Mouse (Mus musculus) megakaryocyte-erythroid progenitor cell, adult 5-6 weeks (primary cell): Measurements from ENCODE around the gene Olfr796. TPM values are rescaled to one million over a fixed set of nuclear protein-coding genes. Genes with fewer than 3 reads are reported as not detected.

Experiments used
- ATAC-seq: replicated peaks from 2 replicates; pipeline ENCODE4 v1.8.0; 2016; ENCODE audit warnings: mild to moderate bottlenecking, inconsistent platforms; ENCODE audit not compliant: severe bottlenecking, poor library complexity, low FRiP score, low TSS enrichment
- total RNA-seq, 2 experiments: library from RNA; stranded (forward) in 1 of 2; stranded (reverse) in 1 of 2; fragments of 200-1000, 215-1000 nt in 1 of 2; fragments of >200 nt in 1 of 2; fragmentation: Nextera tagmentation in 1 of 2; gene quantifications; 2 replicates each; pipeline ENCODE4 v1.2.3; 2014 to 2017

Olfr796 gene
- total RNA-seq (2014; fragmentation: Nextera tagmentation) (not detected in 2 replicates), total RNA-seq (2017) (not detected in 2 replicates)

DNA sequence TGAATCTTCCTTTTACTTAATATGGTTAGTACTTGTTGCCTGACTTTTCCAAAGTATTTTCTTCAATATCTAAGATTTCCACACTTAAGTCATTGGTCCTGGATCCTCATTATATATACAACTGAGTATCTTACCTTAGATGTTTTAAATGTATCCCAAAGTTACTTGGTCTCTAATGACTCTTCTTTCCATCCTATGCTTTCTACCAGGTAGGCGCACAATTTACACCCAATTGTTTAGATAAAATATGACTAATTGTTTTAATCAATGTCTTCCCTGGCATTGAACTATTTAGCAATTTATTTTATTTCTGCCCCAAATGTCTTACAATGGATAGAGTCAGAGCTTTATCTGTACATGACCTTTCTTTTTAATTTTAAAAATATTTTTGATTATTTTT, at the start of gene Olfr796:
Gene Olfr796 (minus strand): TSS at position 101 of the 400 bp plus-strand sequence.
- ATAC-seq: no peak

DNA sequence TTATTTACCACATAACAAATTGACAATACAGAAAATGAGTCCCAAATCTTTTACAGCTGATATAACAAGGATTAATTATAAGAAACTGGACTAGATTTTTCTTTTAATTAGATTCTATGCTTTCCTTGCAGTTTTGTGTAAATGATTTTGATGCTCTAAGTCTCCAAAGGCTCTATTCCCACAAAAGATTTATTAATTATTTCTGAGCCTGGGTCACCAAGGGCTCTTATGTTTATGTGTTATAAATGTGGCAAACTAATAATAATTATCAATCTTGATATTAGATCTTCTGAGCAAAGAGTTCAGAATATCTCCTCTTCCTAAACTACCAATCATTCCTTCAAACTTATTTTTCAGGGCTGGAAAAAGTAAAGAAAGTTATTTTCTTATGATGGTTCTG, 45.0 kb upstream of the Olfr796 start, which contains the start of gene Olfr800:
Gene Olfr800 (plus strand): TSS at position 301 of the 400 bp plus-strand sequence.
- ATAC-seq: no peak

GRCm38 (mm10) chr10:129651763-129652162, 39.4 kb upstream of the Olfr796 start:
- no peak for ATAC-seq

- no peak for ATAC-seq
Measured at GRCm38 (mm10) chr10:129637184-129637583, 24.8 kb upstream of the Olfr796 start, which contains the start of gene Olfr799. Gene Olfr799 (plus strand): TSS chr10:129637484.

DNA sequence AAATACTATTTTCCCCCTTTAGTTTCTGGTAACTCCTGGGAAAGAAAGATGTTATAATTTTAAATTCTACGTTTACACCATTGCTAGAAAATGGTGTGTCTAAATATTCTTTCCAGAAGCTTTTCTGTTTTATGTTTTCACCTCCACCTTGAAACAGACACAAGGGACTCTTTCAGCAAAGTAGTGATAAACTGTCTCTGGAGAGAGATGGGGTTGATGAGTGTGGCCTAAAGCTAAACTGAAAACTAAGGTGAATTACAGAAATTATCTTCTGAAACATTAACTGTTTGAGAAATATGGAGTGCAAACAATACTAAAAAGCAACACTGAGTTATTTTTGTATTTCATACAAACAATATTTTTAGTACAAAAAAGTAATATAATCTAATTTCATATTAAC, 15.5 kb upstream of the Olfr796 start, which contains the start of gene Olfr798:
Gene Olfr798 (minus strand): TSS at position 101 of the 400 bp plus-strand sequence.
- ATAC-seq: no peak

DNA sequence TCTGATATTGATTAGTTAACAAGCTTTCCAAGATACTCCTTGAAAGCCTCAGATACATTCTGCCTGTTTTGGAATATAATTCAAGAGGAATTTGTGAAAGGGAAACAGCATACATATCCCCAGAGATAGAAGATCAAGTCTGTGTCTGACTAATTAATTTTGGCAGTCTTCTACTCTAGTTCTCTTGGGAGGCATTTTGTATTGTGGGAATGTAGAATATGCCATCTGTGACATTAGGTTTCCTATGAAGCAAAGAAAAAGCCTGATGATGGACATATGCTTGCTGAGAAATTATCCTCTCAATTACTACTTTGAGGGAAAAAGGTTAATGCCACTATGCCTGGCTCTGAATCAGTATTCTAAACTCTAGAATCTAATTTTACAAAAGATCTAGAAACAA, 10.9 kb upstream of the Olfr796 start:
- ATAC-seq: no peak

DNA sequence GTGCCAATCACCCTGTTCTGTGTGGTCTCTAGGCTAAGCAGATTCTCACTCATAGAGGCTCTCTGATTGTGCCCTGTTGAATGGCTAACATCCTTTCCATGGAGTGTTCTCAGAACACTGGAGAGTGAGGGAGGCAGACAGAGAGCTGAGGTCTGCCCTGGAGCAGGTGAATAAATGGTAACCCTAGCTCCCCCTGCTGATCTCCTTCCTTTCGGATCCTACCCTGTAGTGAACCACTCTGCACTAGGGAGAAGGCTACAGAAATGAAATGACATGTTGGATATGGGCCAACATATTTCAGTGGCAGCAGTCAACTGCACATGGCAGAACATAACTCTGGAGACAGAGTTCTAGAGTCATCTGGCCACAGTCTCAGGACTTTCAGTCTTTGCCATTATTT, 9.4 kb upstream of the Olfr796 start:
- no peak for ATAC-seq

DNA sequence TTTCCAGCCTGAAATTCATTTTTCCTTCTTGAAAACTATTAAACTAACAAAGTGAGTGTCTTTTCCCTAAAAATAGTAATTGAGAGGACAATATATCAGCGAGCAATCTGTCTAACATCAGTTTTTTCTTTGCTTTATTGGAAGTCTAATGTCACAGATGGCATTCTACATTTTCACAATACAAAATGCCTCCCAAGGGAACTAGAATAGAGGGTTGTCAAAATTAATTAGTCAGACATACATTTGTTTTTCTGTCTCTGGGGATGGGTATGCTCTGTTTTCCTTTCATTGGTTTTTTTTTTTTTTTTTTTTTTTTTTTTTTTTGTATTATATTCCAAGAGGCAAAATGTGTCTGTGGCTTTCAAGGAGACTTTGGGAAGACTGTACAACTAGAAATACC, 35.3 kb downstream of the Olfr796 start:
- ATAC-seq: no peak

DNA sequence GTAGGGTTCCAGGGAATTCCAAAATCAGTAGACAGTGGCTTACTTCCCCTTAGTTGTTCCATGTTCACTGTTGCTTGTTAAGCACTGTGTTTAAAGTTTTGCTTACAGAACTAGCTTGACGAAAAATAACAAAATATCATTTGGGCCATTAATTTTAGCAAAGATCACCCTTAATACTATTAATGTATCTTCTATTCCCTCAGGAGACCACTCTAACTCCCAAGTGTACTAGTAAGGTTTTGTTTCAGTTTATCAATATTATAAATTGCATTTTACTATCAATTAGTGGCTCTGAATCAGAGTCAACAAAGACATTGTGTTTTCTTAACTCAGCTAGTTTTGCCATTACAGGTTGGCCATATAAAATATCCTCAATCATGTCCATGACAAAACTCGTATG, 45.0 kb downstream of the Olfr796 start, which contains the start of gene Olfr794:
Gene Olfr794 (plus strand): TSS at position 301 of the 400 bp plus-strand sequence.
- ATAC-seq: no peak

Other genes with a start within 250 kb of the Olfr796 start
- 0.66 TPM in 1 of 2 replicates, not detected in the other for gene Olfr784, start 228.5 kb downstream of the Olfr796 start, total RNA-seq (2014; fragmentation: Nextera tagmentation)
- not detected in 2 replicates for gene Olfr784, start 228.5 kb downstream of the Olfr796 start, total RNA-seq (2017)
- not detected in 2 replicates for gene Olfr785, start 207.1 kb downstream of the Olfr796 start, total RNA-seq (2014; fragmentation: Nextera tagmentation)
- not detected in 2 replicates for gene Olfr785, start 207.1 kb downstream of the Olfr796 start, total RNA-seq (2017)
- not detected in 2 replicates for gene Olfr786, start 185.3 kb downstream of the Olfr796 start, total RNA-seq (2014; fragmentation: Nextera tagmentation)
- gene Olfr786, start 185.3 kb downstream of the Olfr796 start, total RNA-seq (2017): not detected in 2 replicates
- not detected in 2 replicates for gene Olfr787, start 150.7 kb downstream of the Olfr796 start, total RNA-seq (2014; fragmentation: Nextera tagmentation)
- gene Olfr787, start 150.7 kb downstream of the Olfr796 start, total RNA-seq (2017): not detected in 2 replicates
- gene Olfr788, start 141.6 kb downstream of the Olfr796 start, total RNA-seq (2014; fragmentation: Nextera tagmentation): not detected in 2 replicates
- not detected in 2 replicates for gene Olfr788, start 141.6 kb downstream of the Olfr796 start, total RNA-seq (2017)
- gene Olfr789, start 127.8 kb downstream of the Olfr796 start, total RNA-seq (2014; fragmentation: Nextera tagmentation): not detected in 2 replicates
- not detected in 2 replicates for gene Olfr789, start 127.8 kb downstream of the Olfr796 start, total RNA-seq (2017)
- not detected in 2 replicates for gene Olfr790, start 114.1 kb downstream of the Olfr796 start, total RNA-seq (2014; fragmentation: Nextera tagmentation)
- gene Olfr790, start 114.1 kb downstream of the Olfr796 start, total RNA-seq (2017): not detected in 2 replicates
- gene Olfr791, start 90.8 kb downstream of the Olfr796 start, total RNA-seq (2014; fragmentation: Nextera tagmentation): not detected in 2 replicates
- gene Olfr791, start 90.8 kb downstream of the Olfr796 start, total RNA-seq (2017): not detected in 2 replicates
- gene Olfr792, start 73.4 kb downstream of the Olfr796 start, total RNA-seq (2014; fragmentation: Nextera tagmentation): not detected in 2 replicates
- not detected in 2 replicates for gene Olfr792, start 73.4 kb downstream of the Olfr796 start, total RNA-seq (2017)
- gene Olfr794, start 44.9 kb downstream of the Olfr796 start, total RNA-seq (2014; fragmentation: Nextera tagmentation): not detected in 2 replicates
- gene Olfr794, start 44.9 kb downstream of the Olfr796 start, total RNA-seq (2017): not detected in 2 replicates
- not detected in 2 replicates for gene Olfr798, start 15.4 kb upstream of the Olfr796 start, total RNA-seq (2014; fragmentation: Nextera tagmentation)
- not detected in 2 replicates for gene Olfr798, start 15.4 kb upstream of the Olfr796 start, total RNA-seq (2017)
- gene Olfr799, start 24.9 kb upstream of the Olfr796 start, total RNA-seq (2014; fragmentation: Nextera tagmentation): not detected in 2 replicates
- gene Olfr799, start 24.9 kb upstream of the Olfr796 start, total RNA-seq (2017): not detected in 2 replicates
- gene Olfr800, start 45.1 kb upstream of the Olfr796 start, total RNA-seq (2014; fragmentation: Nextera tagmentation): not detected in 2 replicates
- gene Olfr800, start 45.1 kb upstream of the Olfr796 start, total RNA-seq (2017): not detected in 2 replicates
- not detected in 2 replicates for gene Olfr801, start 61.3 kb upstream of the Olfr796 start, total RNA-seq (2014; fragmentation: Nextera tagmentation)
- gene Olfr801, start 61.3 kb upstream of the Olfr796 start, total RNA-seq (2017): not detected in 2 replicates
- not detected in 2 replicates for gene Olfr802, start 75.6 kb upstream of the Olfr796 start, total RNA-seq (2014; fragmentation: Nextera tagmentation)
- gene Olfr802, start 75.6 kb upstream of the Olfr796 start, total RNA-seq (2017): not detected in 2 replicates
- not detected in 2 replicates for gene Olfr803, start 81.7 kb upstream of the Olfr796 start, total RNA-seq (2014; fragmentation: Nextera tagmentation)
- gene Olfr803, start 81.7 kb upstream of the Olfr796 start, total RNA-seq (2017): not detected in 2 replicates
- not detected in 2 replicates for gene Olfr804, start 90.6 kb upstream of the Olfr796 start, total RNA-seq (2014; fragmentation: Nextera tagmentation)
- gene Olfr804, start 90.6 kb upstream of the Olfr796 start, total RNA-seq (2017): not detected in 2 replicates
- gene Olfr805, start 116.8 kb upstream of the Olfr796 start, total RNA-seq (2014; fragmentation: Nextera tagmentation): not detected in 2 replicates
- not detected in 2 replicates for gene Olfr805, start 116.8 kb upstream of the Olfr796 start, total RNA-seq (2017)
- gene Olfr806, start 129.4 kb upstream of the Olfr796 start, total RNA-seq (2014; fragmentation: Nextera tagmentation): not detected in 2 replicates
- not detected in 2 replicates for gene Olfr806, start 129.4 kb upstream of the Olfr796 start, total RNA-seq (2017)
- not detected in 2 replicates for gene Olfr807, start 145.2 kb upstream of the Olfr796 start, total RNA-seq (2014; fragmentation: Nextera tagmentation)
- not detected in 2 replicates for gene Olfr807, start 145.2 kb upstream of the Olfr796 start, total RNA-seq (2017)
- 0.12 TPM in 1 of 2 replicates, not detected in the other for gene Olfr808, start 152.9 kb upstream of the Olfr796 start, total RNA-seq (2014; fragmentation: Nextera tagmentation)
- not detected in 2 replicates for gene Olfr808, start 152.9 kb upstream of the Olfr796 start, total RNA-seq (2017)
- not detected in 2 replicates for gene Olfr809, start 162.1 kb upstream of the Olfr796 start, total RNA-seq (2014; fragmentation: Nextera tagmentation)
- not detected in 2 replicates for gene Olfr809, start 162.1 kb upstream of the Olfr796 start, total RNA-seq (2017)
- not detected in 2 replicates for gene Olfr810, start 182.3 kb upstream of the Olfr796 start, total RNA-seq (2014; fragmentation: Nextera tagmentation)
- gene Olfr810, start 182.3 kb upstream of the Olfr796 start, total RNA-seq (2017): not detected in 2 replicates
- gene Olfr811, start 191.8 kb upstream of the Olfr796 start, total RNA-seq (2014; fragmentation: Nextera tagmentation): not detected in 2 replicates
- gene Olfr811, start 191.8 kb upstream of the Olfr796 start, total RNA-seq (2017): not detected in 2 replicates
- gene Olfr812, start 233.5 kb upstream of the Olfr796 start, total RNA-seq (2014; fragmentation: Nextera tagmentation): not detected in 2 replicates
- not detected in 2 replicates for gene Olfr812, start 233.5 kb upstream of the Olfr796 start, total RNA-seq (2017)
- not detected in 2 replicates for gene Olfr813, start 242.8 kb upstream of the Olfr796 start, total RNA-seq (2014; fragmentation: Nextera tagmentation)
- gene Olfr813, start 242.8 kb upstream of the Olfr796 start, total RNA-seq (2017): not detected in 2 replicates